Mouse (Mus musculus) midbrain, embryonic 14.5 days (tissue): Measurements from ENCODE around the gene Zfp13. TPM values are rescaled to one million over a fixed set of nuclear protein-coding genes. Genes with fewer than 3 reads are reported as not detected.
"Not testable (repeated sequence)": the region's sequence is repeated elsewhere in the genome, so short reads cannot be mapped to it uniquely, and the experiment has no call there.

ENCODE experiments used
- ATAC-seq: fragments of 200-750 bp; cut with Nextera tagmentation; 2 replicates; pipeline ENCODE4 v1.8.0; 2017; ENCODE audit warnings: moderate number of reproducible peaks, moderate library complexity; ENCODE audit not compliant: low FRiP score, low TSS enrichment
- DNase-seq: peaks from one replicate; pipeline ENCODE4 v3.0.0-alpha.2; 2015
- H3K27ac ChIP-seq: fragments of 300-500 bp; sonication (generic); replicated peaks from 2 replicates; pipeline ENCODE4 v1.5.1; 2014; ENCODE audit warnings: mild to moderate bottlenecking, low read depth, low read length, moderate library complexity
- H3K27me3 ChIP-seq: fragments of 300-500 bp; sonication (generic); 2 replicates; pipeline ENCODE4 v1.6.1; 2014; ENCODE audit warnings: low read length, control low read depth, mixed read lengths; ENCODE audit not compliant: control insufficient read depth, insufficient read depth
- H3K36me3 ChIP-seq: fragments of 300-500 bp; sonication (generic); 2 replicates; pipeline ENCODE4 v1.6.1; 2014; ENCODE audit warnings: low read length, control low read depth; ENCODE audit not compliant: control insufficient read depth, insufficient read depth
- H3K4me1 ChIP-seq: fragments of 300-500 bp; sonication (generic); 2 replicates; pipeline ENCODE4 v1.6.1; 2014; ENCODE audit warnings: mild to moderate bottlenecking, antibody characterized with exemption, low read length, control low read depth; ENCODE audit not compliant: control insufficient read depth, insufficient read depth
- H3K4me2 ChIP-seq: fragments of 300-500 bp; sonication (generic); 2 replicates; pipeline ENCODE4 v1.6.1; 2014; ENCODE audit warnings: mild to moderate bottlenecking, low read length, moderate library complexity
- H3K4me3 ChIP-seq: fragments of 300-500 bp; sonication (generic); replicated peaks from 2 replicates; pipeline ENCODE4 v1.5.1; 2014; ENCODE audit warnings: low read depth, low read length
- H3K9ac ChIP-seq: fragments of 300-500 bp; sonication (generic); replicated peaks from 2 replicates; pipeline ENCODE4 v1.6.1; 2014; ENCODE audit warnings: mild to moderate bottlenecking, low read length, moderate library complexity
- H3K9me3 ChIP-seq: fragments of 300-500 bp; sonication (generic); 2 replicates; pipeline ENCODE4 v1.6.1; 2016; ENCODE audit warnings: low read length, control low read depth, mixed read lengths; ENCODE audit not compliant: control insufficient read depth
- WGBS: fragments of 180-500 bp; shearing (Covaris S2); extraction: QIAGEN DNeasy Blood & Tissue Kit; methylation state at CpG from one replicate; pipeline ENCODE4 v1.1.7; 2014; 5-methylcytosine and 5-hydroxymethylcytosine counted together
- polyA plus RNA-seq: library from polyadenylated mRNA; unstranded; fragments of >200 nt; fragmentation: Nextera tagmentation; extraction: Ambion mirVana; gene quantifications from 2 replicates; pipeline ENCODE4 v1.2.1, GENCODE M21; 2014

The Zfp13 gene
- polyA plus RNA-seq, 1 experiment from 2014 or later: 24.8 TPM

GRCm38 (mm10) chr17:23599605-23600063, 347 bp upstream of the Zfp13 start:
- H3K4me1 ChIP-seq: no peaks in the 10 kb centered on the region
- no peak overlapping the region for H3K9ac ChIP-seq
- peak overlapping the region; percentile 63 for H3K4me2 ChIP-seq
- H3K4me3 ChIP-seq: peak overlapping the region; percentile 35; the same call in 1 of the 2 replicates
- WGBS: 42% methylated on average over 7 of the region's 7 CpGs
- H3K27me3 ChIP-seq: no peaks in the 10 kb centered on the region
- ATAC-seq: no peak
- no peaks in the 10 kb centered on the region for H3K36me3 ChIP-seq
- no peak overlapping the region for H3K27ac ChIP-seq
- no peaks in the 10 kb centered on the region for H3K9me3 ChIP-seq
- DNase-seq: no peak

GRCm38 (mm10) chr17:23595139-23595538, 4.1 kb downstream of the Zfp13 start:
- not testable (repeated sequence) for H3K9me3 ChIP-seq, H3K4me2 ChIP-seq, H3K27me3 ChIP-seq, ATAC-seq, H3K4me3 ChIP-seq, H3K27ac ChIP-seq, DNase-seq, H3K36me3 ChIP-seq, H3K4me1 ChIP-seq, H3K9ac ChIP-seq
- 78% methylated on average over 4 of the region's 4 CpGs for WGBS

- no peak for DNase-seq
- Histone ChIP-seq H3K9me3 (no peaks in the 10 kb centered on the region), H3K4me1 (peaks cover 5% of the 10 kb centered on the region; the same call in 1 of the 2 replicates), H3K27ac (peak overlapping the region; percentile 10), H3K9ac (peak overlapping the region; percentile 32), H3K4me3 (peak overlapping the region; percentile 33), H3K4me2 (peak overlapping the region; percentile 56), H3K27me3 (no peaks in the 10 kb centered on the region), H3K36me3 (no peaks in the 10 kb centered on the region)
- peak; percentile 70 for ATAC-seq
- 13% methylated on average over 13 of the region's 13 CpGs for WGBS
Observed at GRCm38 (mm10) chr17:23592926-23593300, 6.4 kb downstream of the Zfp13 start.

- DNase-seq (peak; percentile 99), ATAC-seq (peak; percentile 99)
- Histone ChIP-seq H3K27ac (peak overlapping the region; percentile 10), H3K4me1 (peaks cover 5% of the 10 kb centered on the region; the same call in 1 of the 2 replicates), H3K27me3 (no peaks in the 10 kb centered on the region), H3K9ac (peak overlapping the region; percentile 32), H3K9me3 (no peaks in the 10 kb centered on the region), H3K4me2 (peak overlapping the region; percentile 56), H3K36me3 (no peaks in the 10 kb centered on the region), H3K4me3 (peak overlapping the region; percentile 33)
- 8% methylated on average over 34 of the region's 34 CpGs for WGBS
Observed at GRCm38 (mm10) chr17:23592208-23592925, 6.9 kb downstream of the Zfp13 start.

- no peak for DNase-seq
- ATAC-seq: no peak
- Histone ChIP-seq H3K9me3 (no peaks in the 10 kb centered on the region), H3K4me1 (peaks cover 25% of the 10 kb centered on the region), H3K4me3 (no peak overlapping the region), H3K27me3 (no peaks in the 10 kb centered on the region), H3K36me3 (0 out of 2 replicates have a peak, but pooled peaks cover 11% of the 10 kb centered on the region), H3K4me2 (no peak overlapping the region), H3K9ac (no peak overlapping the region), H3K27ac (no peak overlapping the region)
- 66% methylated on average over 2 of the region's 2 CpGs for WGBS
Observed at GRCm38 (mm10) chr17:23587253-23587652, 12.0 kb downstream of the Zfp13 start.

- H3K27me3 ChIP-seq: no peaks in the 10 kb centered on the region
- H3K27ac ChIP-seq: peak overlapping the region; percentile 68
- peak; percentile 83; the same call in 1 of the 2 replicates for ATAC-seq
- peaks cover 15% of the 10 kb centered on the region for H3K36me3 ChIP-seq
- under 1% methylated on average over 22 of the region's 22 CpGs for WGBS
- peaks cover 25% of the 10 kb centered on the region for H3K4me1 ChIP-seq
- peak; percentile 93 for DNase-seq
- H3K9me3 ChIP-seq: no peaks in the 10 kb centered on the region
- peak overlapping the region; percentile 90 for H3K4me2 ChIP-seq
- peak overlapping the region; percentile 76 for H3K4me3 ChIP-seq
- peak overlapping the region; percentile 83 for H3K9ac ChIP-seq
Observed at GRCm38 (mm10) chr17:23585721-23586491, 13.4 kb downstream of the Zfp13 start.

- 92% methylated on average over 8 of the region's 8 CpGs for WGBS
- DNase-seq: no peak
- no peak for ATAC-seq
- H3K4me3 ChIP-seq: peak overlapping the region; percentile 76
- H3K36me3 ChIP-seq: peaks cover 26% of the 10 kb centered on the region
- H3K27me3 ChIP-seq: no peaks in the 10 kb centered on the region
- no peaks in the 10 kb centered on the region for H3K9me3 ChIP-seq
- peaks cover 25% of the 10 kb centered on the region for H3K4me1 ChIP-seq
- peak overlapping the region; percentile 90 for H3K4me2 ChIP-seq
- no peak overlapping the region for H3K27ac ChIP-seq
- peak overlapping the region; percentile 9; the same call in 1 of the 2 replicates for H3K9ac ChIP-seq
Observed at GRCm38 (mm10) chr17:23584786-23585185, 14.5 kb downstream of the Zfp13 start.

GRCm38 (mm10) chr17:23575951-23576552, 23.2 kb downstream of the Zfp13 start:
- no peak overlapping the region for H3K9ac ChIP-seq
- H3K4me3 ChIP-seq: no peak overlapping the region
- no peaks in the 10 kb centered on the region for H3K4me1 ChIP-seq
- H3K9me3 ChIP-seq: no peaks in the 10 kb centered on the region
- 94% methylated on average over 38 of the region's 38 CpGs for WGBS
- H3K36me3 ChIP-seq: peaks cover 75% of the 10 kb centered on the region
- DNase-seq: no peak
- no peak overlapping the region for H3K4me2 ChIP-seq
- no peak for ATAC-seq
- no peak overlapping the region for H3K27ac ChIP-seq
- no peaks in the 10 kb centered on the region for H3K27me3 ChIP-seq
